Mouse (Mus musculus) brown adipose tissue, adult 24 weeks (tissue): ENCODE data around the gene Mlc1. TPM values are rescaled to one million over a fixed set of nuclear protein-coding genes. Genes with fewer than 3 reads are reported as not detected.

Experiments
- H3K27ac ChIP-seq: fragments of 200-500 bp; replicated peaks from 2 replicates; pipeline ENCODE4 v1.5.1; 2012; ENCODE audit warnings: low read depth, mild to moderate bottlenecking, low read length
- H3K4me1 ChIP-seq: fragments of 200-500 bp; 2 replicates; pipeline ENCODE4 v1.6.1; 2012; ENCODE audit warnings: low read length, mixed read lengths; ENCODE audit not compliant: control insufficient read depth, insufficient read depth, insufficient read length
- H3K4me3 ChIP-seq: fragments of 200-500 bp; 2 replicates; pipeline ENCODE4 v1.5.1; 2012; ENCODE audit warnings: low read depth, mild to moderate bottlenecking, low read length, moderate library complexity; ENCODE audit not compliant: insufficient read depth
- polyA plus RNA-seq: library from polyadenylated mRNA; stranded (reverse); fragments of >200 nt; gene quantifications from 2 replicates; pipeline ENCODE4 v1.2.4, GENCODE M21; 2012; ENCODE audit not compliant: missing spikeins, insufficient read depth, insufficient read length

The Mlc1 gene
- polyA plus RNA-seq: not detected in 2 replicates

DNA sequence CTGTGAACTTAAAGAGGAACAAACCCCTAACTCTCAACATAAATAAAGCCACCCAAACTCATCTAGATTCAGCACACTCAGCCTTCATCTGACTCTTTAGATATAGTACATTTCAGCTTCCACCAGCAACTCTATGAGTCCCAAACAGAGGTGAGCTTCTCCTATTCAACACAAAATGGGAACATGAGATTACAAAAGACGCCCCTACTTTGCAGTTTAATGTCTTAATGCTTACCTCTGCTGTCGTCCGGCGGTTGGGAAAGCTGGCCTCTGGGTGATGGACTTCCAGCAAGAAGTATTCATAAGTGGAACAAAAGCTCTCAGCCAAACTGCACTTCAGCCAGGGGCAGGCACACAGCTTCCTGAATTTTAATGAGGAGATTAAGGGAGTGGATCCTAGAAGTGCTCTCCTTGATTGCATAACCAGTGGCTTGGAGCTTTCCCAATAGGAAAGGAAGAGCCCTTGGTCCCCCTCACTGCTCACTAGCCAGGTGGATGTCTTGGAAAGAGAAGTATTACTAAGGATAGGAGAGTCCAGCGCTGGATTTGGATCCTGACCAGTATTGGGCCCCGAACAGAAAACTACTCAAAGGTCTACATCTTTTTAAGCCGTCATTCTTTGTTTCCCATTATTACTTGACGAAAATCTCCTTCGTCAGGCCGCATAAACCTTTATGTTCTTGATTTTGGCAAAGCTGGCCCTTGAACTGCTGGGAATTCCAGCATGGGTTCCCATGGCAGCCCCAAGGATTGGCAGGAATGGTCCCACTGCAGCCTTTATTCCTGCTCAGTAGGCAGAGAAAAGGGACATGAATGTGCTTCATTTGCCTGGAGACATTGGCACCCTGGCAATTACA lies at the start of gene Mlc1:
Gene Mlc1, minus strand, starts transcription at position 727 of the 857 bp plus-strand sequence.
- no peak within 1 kb of the TSS for H3K4me3 ChIP-seq
- H3K4me1 ChIP-seq: no peaks in the 10 kb centered on the region
- H3K27ac ChIP-seq: no peak within 1 kb of the TSS

DNA sequence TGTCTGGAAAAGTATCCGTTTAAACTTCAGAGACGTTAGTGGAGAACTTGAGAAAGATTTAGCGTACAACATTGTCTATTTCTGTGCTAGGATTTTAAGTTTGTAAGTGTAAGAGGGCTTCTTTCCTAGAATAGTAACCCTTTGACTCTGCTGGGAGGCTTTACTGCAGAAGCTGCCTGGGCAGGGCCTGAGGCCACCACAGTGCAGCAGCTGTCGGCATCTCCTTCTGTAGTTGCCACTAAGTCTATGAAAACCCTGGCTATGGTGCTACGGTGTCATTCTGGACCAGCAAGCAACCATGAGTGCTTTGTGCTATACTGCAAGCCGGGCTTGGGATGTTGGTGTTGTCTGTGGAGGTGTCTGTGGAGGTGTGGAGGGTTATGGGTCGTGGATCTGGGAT lies 41.7 kb upstream of the Mlc1 start:
- H3K27ac ChIP-seq: no peak overlapping the region
- no peaks in the 10 kb centered on the region for H3K4me1 ChIP-seq
- no peak overlapping the region for H3K4me3 ChIP-seq

DNA sequence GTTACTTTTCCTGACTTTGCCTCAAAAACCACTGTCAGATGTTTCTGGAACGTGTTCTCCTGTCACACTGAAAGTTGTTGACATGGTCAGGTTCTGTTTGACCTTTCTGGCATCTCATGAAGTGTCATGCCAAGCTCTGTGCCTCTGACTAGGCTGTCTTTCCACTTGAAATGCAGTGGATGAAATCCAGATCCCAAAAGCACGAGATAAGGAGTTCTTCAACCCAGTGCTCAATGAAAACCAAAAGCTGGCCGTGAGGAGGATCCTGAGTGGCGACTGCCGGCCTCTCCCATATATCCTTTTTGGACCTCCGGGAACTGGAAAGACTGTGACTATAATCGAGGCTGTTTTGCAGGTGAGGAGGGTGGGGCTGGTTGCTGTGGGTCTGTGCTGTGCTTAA lies 41.3 kb upstream of the Mlc1 start:
- Histone ChIP-seq H3K27ac (no peak overlapping the region), H3K4me1 (no peaks in the 10 kb centered on the region), H3K4me3 (no peak overlapping the region)

DNA sequence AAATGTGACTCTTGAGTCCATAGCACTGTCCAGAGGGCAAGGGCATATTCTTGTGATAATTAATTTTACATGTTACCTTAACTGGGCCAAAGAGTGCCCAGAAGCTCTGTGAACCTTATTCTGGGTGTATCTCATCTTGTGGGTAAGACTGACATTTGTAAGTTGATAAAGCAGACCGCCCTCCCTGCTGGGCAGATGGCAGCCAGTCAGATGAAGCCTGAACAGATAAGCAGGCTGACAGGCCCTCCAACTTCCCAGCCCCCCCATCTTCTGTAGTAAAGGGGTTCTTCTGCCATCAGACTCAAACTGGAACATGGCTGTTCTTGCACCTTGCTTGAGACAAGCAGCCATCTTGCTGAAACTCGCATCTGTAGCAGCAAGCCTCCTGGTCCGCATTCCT lies 37.9 kb upstream of the Mlc1 start:
- Histone ChIP-seq H3K4me1 (no peaks in the 10 kb centered on the region), H3K27ac (no peak overlapping the region), H3K4me3 (no peak overlapping the region)

DNA sequence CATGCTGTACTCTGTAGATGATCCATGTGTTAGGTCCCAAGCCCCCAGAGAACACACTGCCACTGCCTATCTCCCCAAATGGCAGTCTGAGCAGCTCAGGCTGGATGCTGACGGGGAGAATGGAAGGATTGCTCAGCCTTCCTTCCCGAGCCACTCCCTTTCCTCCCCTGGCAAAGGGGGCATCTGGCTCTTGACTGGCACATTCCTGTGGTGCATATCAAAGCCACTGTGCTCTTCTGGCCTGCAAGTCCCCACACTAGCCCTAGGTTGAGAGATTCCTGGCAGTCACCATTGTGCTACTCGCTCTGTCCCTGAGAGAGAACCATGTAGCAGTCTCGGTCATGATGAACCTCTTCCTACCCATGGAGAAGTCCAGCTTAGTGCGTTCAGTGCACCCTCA lies 29.0 kb upstream of the Mlc1 start:
- Histone ChIP-seq H3K27ac (no peak overlapping the region), H3K4me3 (no peak overlapping the region), H3K4me1 (no peaks in the 10 kb centered on the region)

DNA sequence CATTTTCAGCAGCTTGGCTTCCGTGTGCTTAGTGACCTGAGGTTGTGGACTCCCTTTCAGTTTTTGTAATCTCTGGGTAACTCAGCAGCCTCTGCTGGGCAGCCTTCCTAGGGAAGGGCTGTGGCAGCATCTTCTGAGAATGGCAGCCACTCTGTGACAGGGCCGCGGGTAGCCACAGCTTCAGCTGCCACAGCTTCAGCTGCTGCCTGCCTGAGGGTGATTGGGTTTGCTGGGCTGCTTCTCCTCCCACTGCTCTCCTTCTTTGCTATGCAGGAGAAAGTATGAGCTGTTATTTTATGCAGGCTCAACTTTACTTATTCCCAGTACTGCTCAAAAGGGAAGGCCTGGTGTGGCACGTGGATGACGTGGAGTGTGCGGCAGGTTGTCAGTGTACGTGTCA lies 28.2 kb upstream of the Mlc1 start:
- H3K4me3 ChIP-seq: no peak overlapping the region
- no peak overlapping the region for H3K27ac ChIP-seq
- H3K4me1 ChIP-seq: no peaks in the 10 kb centered on the region

DNA sequence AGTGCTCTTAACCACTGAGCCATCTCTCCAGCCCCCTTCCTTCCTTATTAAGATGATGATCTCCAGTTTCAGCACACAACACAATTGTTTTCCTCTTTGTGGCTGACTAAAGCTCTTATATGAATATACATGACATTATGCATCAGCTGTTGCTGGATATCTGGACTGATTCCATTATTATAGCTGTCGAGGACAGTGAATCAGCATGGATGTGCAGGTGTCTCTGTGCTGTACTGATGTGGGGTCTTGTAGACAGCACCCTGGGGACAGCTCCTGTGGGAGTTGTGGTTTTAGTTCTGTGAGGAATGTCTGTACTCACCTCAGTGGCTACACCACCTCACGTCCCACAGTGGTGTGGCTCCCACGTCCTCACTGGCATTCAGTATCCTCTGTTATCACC lies 22.4 kb upstream of the Mlc1 start:
- Histone ChIP-seq H3K27ac (no peak overlapping the region), H3K4me1 (no peaks in the 10 kb centered on the region), H3K4me3 (no peak overlapping the region)

DNA sequence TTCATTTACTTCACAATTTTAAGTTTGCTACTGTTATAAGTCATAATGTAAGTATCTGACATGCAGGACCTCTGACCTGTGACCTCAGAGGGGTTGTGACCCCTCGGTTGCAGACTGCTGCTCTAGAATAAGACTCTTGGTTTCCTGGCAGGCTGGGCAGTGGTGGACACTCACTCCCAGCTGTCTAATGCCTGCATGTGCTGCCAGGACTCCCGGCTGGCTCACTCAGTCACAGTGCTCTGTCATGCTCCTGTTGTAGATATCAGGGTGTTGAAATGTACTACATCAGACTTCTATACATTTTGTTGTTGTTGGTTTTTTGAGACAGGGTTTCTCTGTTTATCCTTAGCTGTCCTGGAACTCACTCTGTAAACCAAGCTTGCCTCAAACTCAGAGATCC lies 21.6 kb upstream of the Mlc1 start:
- H3K4me3 ChIP-seq: no peak overlapping the region
- H3K27ac ChIP-seq: no peak overlapping the region
- no peaks in the 10 kb centered on the region for H3K4me1 ChIP-seq

DNA sequence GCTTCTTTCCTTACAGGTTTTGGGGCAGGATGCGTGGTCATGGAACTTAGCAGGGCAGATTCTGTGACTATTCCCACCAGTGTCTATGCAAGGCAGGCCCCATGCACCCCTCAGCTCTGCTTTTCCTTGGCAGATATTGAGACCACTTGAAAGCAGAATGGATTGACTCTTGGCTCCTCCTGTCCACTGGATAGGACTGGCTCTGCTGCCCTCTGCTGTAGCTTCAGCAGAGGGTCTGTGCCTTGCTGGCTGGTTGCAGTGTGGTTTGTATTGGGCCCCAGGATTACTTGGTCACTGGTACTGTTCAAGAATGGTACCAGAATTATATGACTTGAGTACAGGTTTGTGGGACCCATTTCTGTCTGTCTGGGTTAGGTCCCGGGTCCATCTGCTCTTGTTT lies 20.3 kb upstream of the Mlc1 start:
- H3K4me1 ChIP-seq: no peaks in the 10 kb centered on the region
- H3K4me3 ChIP-seq: no peak overlapping the region
- H3K27ac ChIP-seq: no peak overlapping the region

DNA sequence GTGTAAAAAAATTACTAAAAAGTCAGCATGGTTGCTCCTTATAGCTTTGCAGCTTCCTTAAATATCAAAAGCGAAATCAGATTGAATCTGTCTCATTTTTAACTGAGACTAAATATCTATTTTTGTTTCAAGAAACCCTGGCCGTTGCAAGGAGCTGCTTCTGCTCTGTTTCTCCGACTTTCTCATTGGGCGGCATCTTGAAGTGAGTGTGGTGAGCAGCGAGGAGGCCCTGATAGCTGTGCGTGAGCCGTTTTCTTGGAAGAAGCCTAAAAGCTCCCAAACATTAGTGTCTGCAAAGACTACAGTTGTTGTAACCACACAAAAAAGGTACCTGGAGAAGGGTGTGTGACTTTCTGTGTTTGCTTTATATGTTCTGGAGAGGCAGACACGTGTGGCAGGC lies 19.8 kb upstream of the Mlc1 start:
- H3K27ac ChIP-seq: no peak overlapping the region
- no peak overlapping the region for H3K4me3 ChIP-seq
- no peaks in the 10 kb centered on the region for H3K4me1 ChIP-seq

DNA sequence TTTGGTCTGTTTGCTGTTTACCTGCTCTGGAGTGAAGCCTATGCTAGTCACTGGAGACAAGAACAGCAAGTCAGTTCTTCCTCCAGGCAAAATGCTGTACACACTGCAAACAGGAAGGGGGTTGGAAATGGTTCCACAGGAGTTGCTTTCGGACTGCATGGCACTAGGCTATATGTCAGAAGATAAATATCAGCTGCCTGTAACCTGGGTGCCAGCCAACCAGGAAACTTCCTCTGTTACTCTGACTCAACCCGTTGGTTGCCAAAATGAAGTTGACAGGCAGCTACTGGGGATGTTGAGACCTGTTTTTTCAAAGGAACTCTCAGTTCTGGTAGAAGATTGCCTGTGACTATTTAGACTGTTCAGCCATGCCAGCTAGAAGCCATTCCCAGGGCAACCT lies 10.4 kb upstream of the Mlc1 start:
- Histone ChIP-seq H3K4me3 (no peak overlapping the region), H3K27ac (no peak overlapping the region), H3K4me1 (no peaks in the 10 kb centered on the region)

DNA sequence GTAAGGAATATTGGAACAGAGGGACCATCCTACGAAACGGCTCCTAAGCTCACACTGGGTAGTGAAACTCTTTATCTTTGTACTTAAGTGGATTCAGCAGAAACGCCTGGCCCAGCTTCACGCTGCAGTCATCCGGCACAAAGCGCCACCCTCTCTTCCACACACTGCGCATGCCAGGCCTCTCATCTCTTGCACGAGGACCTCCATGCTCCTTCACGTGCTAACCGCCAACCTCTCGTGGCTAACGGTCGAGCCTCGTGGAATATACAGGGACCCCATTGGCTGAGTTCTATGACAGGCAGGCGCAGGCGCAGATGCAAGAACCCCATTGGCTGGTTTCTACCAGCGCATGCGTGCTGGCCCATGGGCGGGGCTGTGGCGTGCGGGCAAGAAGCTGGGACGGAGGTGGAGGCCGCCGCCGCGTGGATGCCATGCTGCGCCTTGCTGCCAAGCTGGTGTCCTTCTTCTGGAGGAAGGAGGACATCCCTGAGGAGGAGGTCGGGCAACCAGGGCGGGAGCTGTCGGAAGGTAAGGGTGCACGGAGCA lies 3.8 kb upstream of the Mlc1 start, which contains the start of gene Mov10l1:
Gene Mov10l1, plus strand, starts transcription at position 376 of the 546 bp plus-strand sequence.
- Histone ChIP-seq H3K4me1 (no peaks in the 10 kb centered on the region), H3K27ac (no peak within 1 kb of the TSS)

DNA sequence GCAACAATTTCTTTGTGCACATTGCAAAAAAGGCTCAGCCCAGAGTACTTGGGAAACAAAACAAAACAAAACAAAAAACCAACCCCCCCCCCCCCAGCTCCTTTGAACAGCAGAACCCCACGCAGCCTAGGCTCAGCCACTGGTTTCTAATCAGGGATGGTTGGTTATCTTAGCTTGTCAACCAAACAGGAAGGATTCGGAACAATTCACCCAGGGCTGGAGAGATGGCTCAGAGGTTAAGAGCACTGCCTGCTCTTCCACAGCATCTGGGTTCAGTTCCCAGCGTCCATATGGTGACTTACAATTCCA lies 285 bp upstream of the Mlc1 start:
- Histone ChIP-seq H3K27ac (no peak overlapping the region), H3K4me1 (no peaks in the 10 kb centered on the region), H3K4me3 (no peak overlapping the region)

More for the DNA sequence above, 3.8 kb upstream of the Mlc1 start, which contains the start of gene Mov10l1:
- H3K4me3 ChIP-seq: no peak within 1 kb of the TSS

DNA sequence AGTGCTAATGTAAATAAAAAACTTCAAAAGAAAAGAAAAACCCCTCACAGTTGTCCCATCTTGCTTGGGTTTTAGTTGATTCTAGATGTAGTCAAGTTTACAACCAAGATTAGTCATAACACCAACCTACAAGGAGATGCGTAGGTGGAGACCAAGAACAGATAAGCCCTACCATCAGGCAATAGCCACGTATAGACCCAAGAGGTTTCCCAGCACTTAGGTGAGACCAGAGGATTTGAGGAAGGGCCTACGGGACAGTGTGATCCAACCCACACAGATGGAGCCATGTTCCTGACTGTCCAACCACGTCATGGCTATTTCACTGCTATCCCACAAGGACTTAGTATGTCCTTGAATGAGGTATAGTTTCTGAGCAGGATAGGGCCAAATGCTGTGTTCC lies 6.5 kb downstream of the Mlc1 start:
- Histone ChIP-seq H3K4me1 (no peaks in the 10 kb centered on the region), H3K27ac (no peak overlapping the region), H3K4me3 (no peak overlapping the region)

DNA sequence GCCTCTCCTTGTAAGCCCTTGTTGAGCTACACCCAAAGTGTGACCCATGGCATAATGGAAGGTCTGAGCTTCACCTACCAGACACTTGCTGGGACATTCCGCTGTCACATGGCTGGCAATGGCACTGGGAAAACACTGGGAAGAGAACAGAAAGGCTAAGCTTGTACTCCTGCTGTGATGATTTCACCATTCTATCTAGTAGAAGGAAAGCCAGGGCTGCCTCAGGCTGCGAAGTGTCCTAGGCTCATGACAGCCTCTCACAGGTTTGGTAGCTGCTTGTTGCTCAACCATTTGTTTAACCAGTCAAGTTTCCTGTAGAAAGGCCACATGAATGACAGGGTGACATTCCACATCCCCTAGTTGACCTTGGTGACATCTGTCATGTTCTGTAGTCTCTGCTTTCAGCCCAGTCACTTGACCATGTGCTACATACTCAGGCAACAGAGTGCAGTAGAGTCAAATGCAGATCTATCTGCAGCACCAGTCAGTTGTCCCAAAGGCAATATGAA lies 14.7 kb downstream of the Mlc1 start:
- H3K4me1 ChIP-seq: no peaks in the 10 kb centered on the region
- H3K27ac ChIP-seq: no peak overlapping the region
- H3K4me3 ChIP-seq: no peak overlapping the region

DNA sequence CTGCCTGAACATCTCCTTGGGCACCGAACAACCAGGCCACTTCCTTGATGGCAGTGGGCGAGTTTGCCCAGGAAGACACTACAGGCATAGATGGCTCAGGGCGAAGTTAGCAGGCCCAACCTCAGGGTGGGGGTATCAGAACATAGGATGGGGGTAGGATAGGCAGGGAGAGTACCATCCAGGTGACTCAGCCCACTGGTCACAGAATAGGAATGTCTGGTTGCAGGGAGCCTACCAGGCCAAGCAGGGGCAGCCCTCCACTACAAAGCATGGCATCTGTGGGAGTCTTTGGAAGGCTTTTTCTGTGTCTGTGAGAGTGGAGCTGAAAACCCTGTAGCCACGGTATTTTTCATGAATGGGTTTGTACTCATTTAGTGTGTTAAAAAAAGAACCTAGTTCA lies 21.3 kb downstream of the Mlc1 start:
- Histone ChIP-seq H3K27ac (no peak overlapping the region), H3K4me1 (no peaks in the 10 kb centered on the region), H3K4me3 (no peak overlapping the region)
